Mouse (Mus musculus): ENCODE results near the gene Rwdd1. TPM values are rescaled to one million over a fixed set of nuclear protein-coding genes. Genes with fewer than 3 reads are reported as not detected.

Gene Rwdd1
- 65.8 and 72.3 TPM in 2 replicates for polyA plus RNA-seq (2012; rRNA removed)

GRCm38 (mm10) chr10:34019302-34020075 lies at the start of gene Rwdd1:
Rwdd1 (minus strand) TSS chr10:34019624.
- peaks cover 6% of the 10 kb centered on the region for H3K4me1 ChIP-seq (ENCODE audit: control insufficient read depth, insufficient read depth, low read length)
- TF ChIP-seq CTCF (IDR thresholded peaks at IDR 0.05; ENCODE audit: extremely low read depth, insufficient read depth, low read length) (no peak), POLR2A (IDR thresholded peaks at IDR 0.05; ENCODE audit: extremely low read depth, insufficient read depth, low read length) (peak; percentile 55; the same call in 1 of the 2 replicates)
- peak within 1 kb of the TSS; percentile 46 for H3K27ac ChIP-seq (ENCODE audit: insufficient read depth, low read length)
- peak within 1 kb of the TSS; percentile 70 for H3K4me3 ChIP-seq (ENCODE audit: insufficient read depth, low read length)

- no peak for TF ChIP-seq POLR2A (IDR thresholded peaks at IDR 0.05; ENCODE audit: extremely low read depth, insufficient read depth, low read length)
- TF ChIP-seq CTCF (IDR thresholded peaks at IDR 0.05; ENCODE audit: extremely low read depth, insufficient read depth, low read length) = no peak
- Histone ChIP-seq H3K4me1 (ENCODE audit: control insufficient read depth, insufficient read depth, low read length) (no peaks in the 10 kb centered on the region), H3K27ac (ENCODE audit: insufficient read depth, low read length) (no peak overlapping the region), H3K4me3 (ENCODE audit: insufficient read depth, low read length) (no peak overlapping the region)
These were observed 47.2 kb upstream of the Rwdd1 start for GRCm38 (mm10) chr10:34066591-34066990.

DNA sequence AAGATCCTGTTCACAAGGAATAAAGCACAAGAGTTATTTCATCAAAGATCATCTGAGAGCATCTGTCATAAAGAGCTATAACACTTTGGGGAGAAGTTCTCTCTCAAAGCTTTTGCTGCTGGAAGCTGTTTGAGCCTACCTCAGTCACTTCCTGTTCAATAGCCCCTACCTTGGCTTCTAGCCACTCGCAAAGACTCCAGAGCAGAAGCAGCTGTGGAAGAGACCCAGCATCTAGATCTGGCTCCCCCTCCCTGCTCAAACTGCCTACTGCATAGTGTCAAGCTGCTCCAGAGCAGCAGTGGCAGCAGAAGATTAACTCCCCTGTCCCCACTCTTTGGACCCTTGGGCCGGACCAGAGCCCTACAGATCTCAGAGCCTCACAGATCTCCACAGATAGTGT lies 34.6 kb upstream of the Rwdd1 start:
- H3K4me3 ChIP-seq (ENCODE audit: insufficient read depth, low read length) = no peak overlapping the region
- H3K4me1 ChIP-seq (ENCODE audit: control insufficient read depth, insufficient read depth, low read length) = no peaks in the 10 kb centered on the region
- H3K27ac ChIP-seq (ENCODE audit: insufficient read depth, low read length) = no peak overlapping the region
- no peak for TF ChIP-seq CTCF (IDR thresholded peaks at IDR 0.05; ENCODE audit: extremely low read depth, insufficient read depth, low read length)
- TF ChIP-seq POLR2A (IDR thresholded peaks at IDR 0.05; ENCODE audit: extremely low read depth, insufficient read depth, low read length) = no peak

- TF ChIP-seq CTCF (IDR thresholded peaks at IDR 0.05; ENCODE audit: extremely low read depth, insufficient read depth, low read length) = no peak
- no peak for TF ChIP-seq POLR2A (IDR thresholded peaks at IDR 0.05; ENCODE audit: extremely low read depth, insufficient read depth, low read length)
- H3K4me1 ChIP-seq (ENCODE audit: control insufficient read depth, insufficient read depth, low read length) = no peaks in the 10 kb centered on the region
- H3K27ac ChIP-seq (ENCODE audit: insufficient read depth, low read length) = no peak within 1 kb of the TSS
- no peak within 1 kb of the TSS for H3K4me3 ChIP-seq (ENCODE audit: insufficient read depth, low read length)
These were observed 24.8 kb upstream of the Rwdd1 start, which contains the start of gene Calhm4 for GRCm38 (mm10) chr10:34044210-34044609. Calhm4 (minus strand) TSS chr10:34044310.

DNA sequence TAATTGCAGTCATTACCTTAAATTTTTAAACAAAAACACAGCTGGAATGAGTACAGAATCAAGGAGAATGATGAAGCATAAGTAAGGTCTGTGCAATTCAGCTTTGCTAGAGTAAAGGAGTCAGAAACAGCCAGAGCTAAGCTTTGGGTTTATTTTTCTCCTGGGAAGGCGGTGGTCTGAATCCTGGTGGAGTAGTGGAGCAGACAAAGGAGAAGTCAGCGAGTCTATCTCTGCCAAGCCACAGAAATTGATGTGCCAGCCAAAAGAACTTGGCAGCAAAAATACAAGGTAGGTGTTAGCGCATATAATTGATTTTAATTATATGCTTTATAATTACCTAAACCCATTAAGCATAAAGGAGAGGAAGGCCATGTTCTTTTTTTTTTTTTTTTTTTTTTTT lies 18.0 kb upstream of the Rwdd1 start, which contains the start of gene Trappc3l:
Gene Trappc3l (plus strand): TSS at position 197 of the 400 bp plus-strand sequence.
- H3K4me3 ChIP-seq (ENCODE audit: insufficient read depth, low read length) = no peak within 1 kb of the TSS
- H3K4me1 ChIP-seq (ENCODE audit: control insufficient read depth, insufficient read depth, low read length) = peaks cover 2% of the 10 kb centered on the region; the same call in 1 of the 2 replicates
- TF ChIP-seq POLR2A (IDR thresholded peaks at IDR 0.05; ENCODE audit: extremely low read depth, insufficient read depth, low read length) = no peak
- TF ChIP-seq CTCF (IDR thresholded peaks at IDR 0.05; ENCODE audit: extremely low read depth, insufficient read depth, low read length) = no peak
- H3K27ac ChIP-seq (ENCODE audit: insufficient read depth, low read length) = no peak within 1 kb of the TSS

DNA sequence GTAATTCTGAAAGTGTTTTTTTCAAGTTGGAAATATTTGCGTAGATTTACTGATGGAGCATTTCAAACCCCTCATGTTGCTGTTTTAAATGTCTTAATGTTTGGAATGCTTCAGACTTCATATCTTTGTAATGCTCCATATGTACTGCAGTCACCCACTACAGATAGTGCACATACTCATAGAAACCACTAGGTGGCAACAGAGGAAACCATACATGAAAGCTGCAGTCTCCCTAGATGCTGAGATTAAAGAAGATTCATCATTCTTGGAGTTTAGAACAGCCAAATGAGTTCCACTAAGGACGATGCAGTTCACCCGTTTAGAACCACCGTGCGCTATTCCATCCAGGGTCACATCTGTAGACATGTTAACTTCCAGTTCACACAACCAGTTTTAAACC lies 17.2 kb upstream of the Rwdd1 start:
- Histone ChIP-seq H3K4me3 (ENCODE audit: insufficient read depth, low read length) (no peak overlapping the region), H3K27ac (ENCODE audit: insufficient read depth, low read length) (no peak overlapping the region), H3K4me1 (ENCODE audit: control insufficient read depth, insufficient read depth, low read length) (peaks cover 2% of the 10 kb centered on the region; the same call in 1 of the 2 replicates)
- TF ChIP-seq CTCF (IDR thresholded peaks at IDR 0.05; ENCODE audit: extremely low read depth, insufficient read depth, low read length) (peak; percentile 48; the same call in 1 of the 2 replicates), POLR2A (IDR thresholded peaks at IDR 0.05; ENCODE audit: extremely low read depth, insufficient read depth, low read length) (no peak)

- TF ChIP-seq CTCF (IDR thresholded peaks at IDR 0.05; ENCODE audit: extremely low read depth, insufficient read depth, low read length) = peak; percentile 49
- TF ChIP-seq POLR2A (IDR thresholded peaks at IDR 0.05; ENCODE audit: extremely low read depth, insufficient read depth, low read length) = no peak
- H3K4me1 ChIP-seq (ENCODE audit: control insufficient read depth, insufficient read depth, low read length) = peaks cover 2% of the 10 kb centered on the region; the same call in 1 of the 2 replicates
- no peak overlapping the region for H3K27ac ChIP-seq (ENCODE audit: insufficient read depth, low read length)
- H3K4me3 ChIP-seq (ENCODE audit: insufficient read depth, low read length) = peak overlapping the region; percentile 13
These were observed 14.3 kb upstream of the Rwdd1 start for GRCm38 (mm10) chr10:34033630-34034305.

GRCm38 (mm10) chr10:34030322-34030721 lies 10.9 kb upstream of the Rwdd1 start:
- no peak overlapping the region for H3K4me3 ChIP-seq (ENCODE audit: insufficient read depth, low read length)
- H3K4me1 ChIP-seq (ENCODE audit: control insufficient read depth, insufficient read depth, low read length) = no peaks in the 10 kb centered on the region
- TF ChIP-seq CTCF (IDR thresholded peaks at IDR 0.05; ENCODE audit: extremely low read depth, insufficient read depth, low read length) (no peak), POLR2A (IDR thresholded peaks at IDR 0.05; ENCODE audit: extremely low read depth, insufficient read depth, low read length) (no peak)
- no peak overlapping the region for H3K27ac ChIP-seq (ENCODE audit: insufficient read depth, low read length)

DNA sequence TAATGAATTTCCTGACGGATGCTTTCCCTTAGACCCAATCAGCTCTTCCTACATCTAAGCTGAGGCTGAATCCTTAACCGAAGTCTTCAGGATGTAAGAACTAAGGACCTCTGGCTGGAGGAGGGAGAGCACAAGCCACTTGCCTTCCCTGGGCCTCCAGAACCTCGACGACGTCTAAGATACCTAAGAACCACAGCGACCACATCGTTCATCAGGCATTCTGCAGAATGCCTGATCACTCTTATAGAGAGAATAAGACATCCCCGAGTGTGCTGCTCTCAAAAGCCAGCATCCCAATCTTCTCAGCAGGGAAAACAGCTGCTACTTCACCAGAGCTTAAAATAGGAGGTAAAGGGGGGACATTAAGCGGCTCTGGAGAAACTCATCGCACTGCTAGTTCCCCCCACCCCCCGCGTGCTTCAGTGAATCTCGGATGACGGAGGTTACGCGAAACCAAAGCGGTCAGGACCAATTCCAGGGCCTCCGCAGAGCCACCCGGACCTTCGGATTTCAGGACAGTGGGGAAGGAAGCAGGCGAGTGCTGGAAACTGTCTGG lies 600 bp downstream of the Rwdd1 start:
- Histone ChIP-seq H3K27ac (ENCODE audit: insufficient read depth, low read length) (peak overlapping the region; percentile 46), H3K4me1 (ENCODE audit: control insufficient read depth, insufficient read depth, low read length) (peaks cover 6% of the 10 kb centered on the region), H3K4me3 (ENCODE audit: insufficient read depth, low read length) (peak overlapping the region; percentile 70)
- TF ChIP-seq CTCF (IDR thresholded peaks at IDR 0.05; ENCODE audit: extremely low read depth, insufficient read depth, low read length) (no peak), POLR2A (IDR thresholded peaks at IDR 0.05; ENCODE audit: extremely low read depth, insufficient read depth, low read length) (no peak)
